Mouse (Mus musculus) C2C12 (cell line): ENCODE data around the gene Fbxw10. TPM values are rescaled to one million over a fixed set of nuclear protein-coding genes. Genes with fewer than 3 reads are reported as not detected.

Source experiments
- H3K27me3 ChIP-seq: one replicate; pipeline ENCODE4 v1.6.1; 2011; ENCODE audit not compliant: control insufficient read depth, insufficient read depth, insufficient read length
- H3K36me3 ChIP-seq: one replicate; pipeline ENCODE4 v1.6.1; 2011; ENCODE audit not compliant: control insufficient read depth, insufficient read depth
- H3K4me3 ChIP-seq: one replicate; pipeline ENCODE4 v1.5.1; 2011; ENCODE audit warnings: mild to moderate bottlenecking, control low read depth; ENCODE audit not compliant: poor library complexity, insufficient read depth, severe bottlenecking
- H3K79me2 ChIP-seq: one replicate; pipeline ENCODE4 v1.6.1; 2011; ENCODE audit not compliant: control insufficient read depth, insufficient read depth
- H3K79me3 ChIP-seq: one replicate; pipeline ENCODE4 v1.6.1; 2011; ENCODE audit warnings: low read depth, control low read depth
- H3ac ChIP-seq: one replicate; pipeline ENCODE3; 2011; ENCODE audit warnings: low read depth; ENCODE audit not compliant: control insufficient read depth, insufficient read length
- CEBPB ChIP-seq: IDR thresholded peaks from one replicate; pipeline ENCODE4 v1.6.1; 2011; ENCODE audit warnings: low read depth, mild to moderate bottlenecking, control low read depth, moderate library complexity
- CTCF ChIP-seq: IDR thresholded peaks from one replicate; pipeline ENCODE4 v1.5.1; 2011; ENCODE audit not compliant: control insufficient read depth, insufficient read depth, insufficient read length
- FOSL1 ChIP-seq: IDR thresholded peaks from one replicate; pipeline ENCODE4 v1.8.0; 2011; ENCODE audit warnings: mild to moderate bottlenecking, low read length; ENCODE audit not compliant: poor library complexity, insufficient read depth, severe bottlenecking
- MAX ChIP-seq: IDR thresholded peaks from one replicate; pipeline ENCODE4 v1.6.1; 2011; ENCODE audit warnings: mild to moderate bottlenecking, control low read depth
- MYOD1 ChIP-seq: IDR thresholded peaks from one replicate; pipeline ENCODE4 v1.6.1; 2011; ENCODE audit warnings: low read depth; ENCODE audit not compliant: control insufficient read depth, insufficient read length
- MYOG ChIP-seq: IDR thresholded peaks from one replicate; pipeline ENCODE4 v1.6.1; 2011; ENCODE audit not compliant: control insufficient read depth, insufficient read length; ENCODE audit errors: extremely low read depth
- USF1 ChIP-seq: IDR thresholded peaks from one replicate; pipeline ENCODE4 v1.6.1; 2011; ENCODE audit warnings: low read depth, mild to moderate bottlenecking, control low read depth, moderate library complexity
- polyA plus RNA-seq: library from polyadenylated mRNA; unstranded; fragments of >200 nt; fragmentation: generic; extraction: Trizol; gene quantifications from one replicate; pipeline ENCODE4 v1.2.1, GENCODE M21; 2012; ENCODE audit warnings: missing spikeins

The Fbxw10 gene
- polyA plus RNA-seq, 1 experiment: 0.02 TPM

DNA sequence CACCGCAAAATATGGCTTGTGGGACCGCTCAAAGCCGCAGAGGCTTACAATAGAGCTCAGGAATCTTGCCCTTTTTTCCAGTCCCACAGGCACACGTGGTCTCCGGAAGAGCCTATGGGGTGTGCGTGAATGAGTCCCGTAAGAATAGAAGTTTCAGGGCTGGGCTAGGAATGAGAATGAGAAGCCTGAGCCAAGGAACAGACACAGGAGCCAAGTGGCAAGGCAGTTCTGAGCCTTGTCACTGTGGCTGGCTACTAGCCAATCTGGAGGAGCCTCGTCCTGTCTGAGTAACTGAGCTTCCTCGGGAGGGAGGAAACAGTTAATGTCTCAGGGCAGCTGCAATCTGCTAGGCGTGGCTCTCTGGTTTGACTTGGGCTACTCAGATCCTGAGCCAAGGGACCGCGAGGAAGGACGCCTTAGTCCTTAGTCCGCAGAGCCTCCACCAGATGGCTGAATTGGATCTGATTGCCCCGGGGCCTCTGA is 26.8 kb upstream of the Fbxw10 start, which contains the start of gene Trim16:
TSS of gene Trim16 (plus strand) at position 173 of the 483 bp plus-strand sequence.
- TF ChIP-seq CTCF (no peak), FOSL1 (no peak), MYOD1 (peak; percentile 97), MAX (peak; percentile 74), USF1 (peak; percentile 86), CEBPB (no peak)
- Histone ChIP-seq H3K36me3 (peaks cover 21% of the 10 kb centered on the region), H3K79me2 (peaks cover 48% of the 10 kb centered on the region), H3K27me3 (no peaks in the 10 kb centered on the region), H3ac (peak within 1 kb of the TSS; percentile 84), H3K79me3 (peaks cover 42% of the 10 kb centered on the region), H3K4me3 (peak within 1 kb of the TSS; percentile 77)

- no peaks in the 10 kb centered on the region for H3K27me3 ChIP-seq
- TF ChIP-seq MYOG: no peak
- no peak for TF ChIP-seq FOSL1
- no peak for TF ChIP-seq MYOD1
- TF ChIP-seq CEBPB: no peak
- no peak for TF ChIP-seq CTCF
- no peak for TF ChIP-seq MAX
- no peak for TF ChIP-seq USF1
- peak overlapping the region; percentile 77 for H3K4me3 ChIP-seq
Measured at GRCm38 (mm10) chr11:62820661-62821437, 26.0 kb upstream of the Fbxw10 start.

DNA sequence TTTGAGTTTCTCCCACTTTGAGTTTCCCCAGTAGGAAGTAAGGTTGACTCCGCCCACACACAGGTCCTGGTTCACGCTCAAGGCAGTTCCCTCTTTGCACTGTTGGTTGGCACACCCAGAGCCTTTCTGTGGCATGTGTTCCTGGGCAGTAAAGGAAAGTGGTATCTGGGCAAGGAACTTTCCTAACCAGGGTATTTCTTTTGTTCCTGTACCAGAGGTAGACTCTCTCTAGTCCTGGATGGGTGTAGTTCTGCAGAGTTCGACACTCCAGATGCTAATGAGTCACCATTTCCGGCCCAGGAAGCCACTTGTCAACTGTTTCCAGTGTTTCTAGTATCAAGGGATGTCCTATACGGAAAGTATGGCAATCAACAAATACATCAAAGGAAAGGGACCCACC is 25.0 kb upstream of the Fbxw10 start:
- H3K36me3 ChIP-seq: peaks cover 28% of the 10 kb centered on the region
- peaks cover 59% of the 10 kb centered on the region for H3K79me3 ChIP-seq
- no peaks in the 10 kb centered on the region for H3K27me3 ChIP-seq
- TF ChIP-seq CTCF (no peak), MAX (peak; percentile 51), FOSL1 (no peak), USF1 (no peak), CEBPB (no peak)
- peak overlapping the region; percentile 71 for H3ac ChIP-seq
- peaks cover 66% of the 10 kb centered on the region for H3K79me2 ChIP-seq
- H3K4me3 ChIP-seq: peak overlapping the region; percentile 77

More at GRCm38 (mm10) chr11:62820661-62821437, 26.0 kb upstream of the Fbxw10 start:
- H3ac ChIP-seq: peak overlapping the region; percentile 84
- H3K79me3 ChIP-seq: peaks cover 48% of the 10 kb centered on the region
- H3K36me3 ChIP-seq: peaks cover 23% of the 10 kb centered on the region
- H3K79me2 ChIP-seq: peaks cover 55% of the 10 kb centered on the region

- Histone ChIP-seq H3K79me2 (peaks cover 87% of the 10 kb centered on the region), H3K36me3 (peaks cover 33% of the 10 kb centered on the region), H3K4me3 (no peak overlapping the region), H3K79me3 (peaks cover 76% of the 10 kb centered on the region), H3K27me3 (no peaks in the 10 kb centered on the region), H3ac (no peak overlapping the region)
- TF ChIP-seq CTCF: no peak
- no peak for TF ChIP-seq FOSL1
- TF ChIP-seq USF1: no peak
- TF ChIP-seq MYOG: no peak
- no peak for TF ChIP-seq MAX
- TF ChIP-seq MYOD1: no peak
- TF ChIP-seq CEBPB: no peak
Measured at GRCm38 (mm10) chr11:62824211-62824610, 22.7 kb upstream of the Fbxw10 start.

- Histone ChIP-seq H3K79me3 (peaks cover 80% of the 10 kb centered on the region), H3K36me3 (peaks cover 44% of the 10 kb centered on the region), H3K4me3 (no peak overlapping the region), H3K79me2 (peaks cover 98% of the 10 kb centered on the region), H3K27me3 (no peaks in the 10 kb centered on the region), H3ac (no peak overlapping the region)
- no peak for TF ChIP-seq MYOG
- no peak for TF ChIP-seq FOSL1
- TF ChIP-seq CEBPB: no peak
- no peak for TF ChIP-seq CTCF
- no peak for TF ChIP-seq USF1
- TF ChIP-seq MYOD1: no peak
- no peak for TF ChIP-seq MAX
Measured at GRCm38 (mm10) chr11:62825222-62826105, 21.4 kb upstream of the Fbxw10 start.
